Mouse (Mus musculus) hindbrain, embryonic 14.5 days (tissue): ENCODE data around the gene Ppil4. TPM values are rescaled to one million over a fixed set of nuclear protein-coding genes. Genes with fewer than 3 reads are reported as not detected.
A peak's percentile ranks its signal among the peaks of the same experiment; 100 is the strongest.
"Not testable (repeated sequence)": the region's sequence is repeated elsewhere in the genome, so short reads cannot be mapped to it uniquely, and the experiment has no call there.

Source experiments
- ATAC-seq: fragments of 200-750 bp; cut with Nextera tagmentation; 2 replicates; pipeline ENCODE4 v1.8.0; 2017; ENCODE audit warnings: moderate number of reproducible peaks, mild to moderate bottlenecking, moderate TSS enrichment, moderate library complexity; ENCODE audit not compliant: low FRiP score
- DNase-seq: peaks from one replicate; pipeline ENCODE4 v3.0.0-alpha.2; 2015; ENCODE audit warnings: low spot score
- H3K27ac ChIP-seq: fragments of 300-500 bp; sonication (generic); 2 replicates; pipeline ENCODE4 v1.5.1; 2014; ENCODE audit warnings: mild to moderate bottlenecking, moderate library complexity
- H3K27me3 ChIP-seq: fragments of 300-500 bp; sonication (generic); 2 replicates; pipeline ENCODE4 v1.6.1; 2014; ENCODE audit warnings: mild to moderate bottlenecking, low read length, mixed read lengths; ENCODE audit not compliant: control insufficient read depth, insufficient read depth
- H3K36me3 ChIP-seq: fragments of 300-500 bp; sonication (generic); replicated peaks from 2 replicates; pipeline ENCODE4 v1.6.1; 2014; ENCODE audit not compliant: control insufficient read depth, insufficient read depth
- H3K4me1 ChIP-seq: fragments of 300-500 bp; sonication (generic); replicated peaks from 2 replicates; pipeline ENCODE4 v1.6.1; 2014; ENCODE audit warnings: antibody characterized with exemption, low read length, mixed read lengths; ENCODE audit not compliant: control insufficient read depth, insufficient read depth
- H3K4me2 ChIP-seq: fragments of 300-500 bp; sonication (generic); replicated peaks from 2 replicates; pipeline ENCODE4 v1.6.1; 2014; ENCODE audit warnings: mild to moderate bottlenecking, moderate library complexity
- H3K4me3 ChIP-seq: fragments of 300-500 bp; sonication (generic); replicated peaks from 2 replicates; pipeline ENCODE4 v1.5.1; 2014; ENCODE audit warnings: mild to moderate bottlenecking, low read length
- H3K9ac ChIP-seq: fragments of 300-500 bp; sonication (generic); 2 replicates; pipeline ENCODE4 v1.6.1; 2014
- H3K9me3 ChIP-seq: fragments of 300-500 bp; sonication (generic); 2 replicates; pipeline ENCODE4 v1.6.1; 2016; ENCODE audit warnings: low read length; ENCODE audit not compliant: control insufficient read depth
- WGBS: fragments of 180-500 bp; shearing (Covaris S2); extraction: QIAGEN DNeasy Blood & Tissue Kit; methylation state at CpG from one replicate; pipeline ENCODE4 v1.1.7; 2014; 5-methylcytosine and 5-hydroxymethylcytosine counted together
- polyA plus RNA-seq: library from polyadenylated mRNA; unstranded; fragments of >200 nt; fragmentation: Nextera tagmentation; extraction: Ambion mirVana; gene quantifications from 2 replicates; pipeline ENCODE4 v1.2.1, GENCODE M21; 2014

The Ppil4 gene
- 42.5 and 43.7 TPM in 2 replicates for polyA plus RNA-seq

GRCm38 (mm10) chr10:7792751-7793385 is at the start of gene Ppil4, which contains the start of gene Ginm1:
Ppil4 (plus strand) TSS chr10:7792891.
Ginm1 (minus strand) TSS chr10:7792824.
- H3K27me3 ChIP-seq = no peaks in the 10 kb centered on the region
- peaks cover 35% of the 10 kb centered on the region for H3K36me3 ChIP-seq
- peak; percentile 95 for ATAC-seq
- peak within 1 kb of the TSS; percentile 77; the same call in 1 of the 2 replicates for H3K27ac ChIP-seq
- under 1% methylated on average over 52 of the region's 52 CpGs for WGBS
- H3K9me3 ChIP-seq = no peaks in the 10 kb centered on the region
- peak within 1 kb of the TSS; percentile 76 for H3K9ac ChIP-seq
- H3K4me2 ChIP-seq = peak within 1 kb of the TSS; percentile 86
- peak; percentile 98 for DNase-seq
- peak within 1 kb of the TSS; percentile 53 for H3K4me3 ChIP-seq
- H3K4me1 ChIP-seq = peaks cover 17% of the 10 kb centered on the region

- 96% methylated on average over 6 of the region's 6 CpGs for WGBS
- not testable (repeated sequence) for H3K27ac ChIP-seq, H3K27me3 ChIP-seq, H3K4me2 ChIP-seq, ATAC-seq, DNase-seq, H3K9me3 ChIP-seq, H3K4me3 ChIP-seq, H3K9ac ChIP-seq, H3K4me1 ChIP-seq
- peaks cover 81% of the 10 kb centered on the region for H3K36me3 ChIP-seq
Measured at GRCm38 (mm10) chr10:7745528-7745927, 47.2 kb upstream of the Ppil4 start.

GRCm38 (mm10) chr10:7748752-7749151 is 43.9 kb upstream of the Ppil4 start:
- ATAC-seq = no peak
- H3K36me3 ChIP-seq = peaks cover 79% of the 10 kb centered on the region

GRCm38 (mm10) chr10:7757544-7757943 is 35.1 kb upstream of the Ppil4 start:
- Histone ChIP-seq H3K27me3 (no peaks in the 10 kb centered on the region), H3K9me3 (no peaks in the 10 kb centered on the region), H3K36me3 (peaks cover 77% of the 10 kb centered on the region), H3K9ac (no peak overlapping the region), H3K4me3 (no peak overlapping the region), H3K4me1 (no peaks in the 10 kb centered on the region), H3K4me2 (no peak overlapping the region), H3K27ac (no peak overlapping the region)
- WGBS = 94% methylated on average over 2 of the region's 2 CpGs
- no peak for DNase-seq
- no peak for ATAC-seq

More at GRCm38 (mm10) chr10:7748752-7749151, 43.9 kb upstream of the Ppil4 start:
- no peak overlapping the region for H3K9ac ChIP-seq
- no peak overlapping the region for H3K4me3 ChIP-seq
- no peak overlapping the region for H3K27ac ChIP-seq
- WGBS = 92% methylated on average over 6 of the region's 6 CpGs
- H3K4me1 ChIP-seq = no peaks in the 10 kb centered on the region
- no peaks in the 10 kb centered on the region for H3K27me3 ChIP-seq
- no peak for DNase-seq
- no peaks in the 10 kb centered on the region for H3K9me3 ChIP-seq
- H3K4me2 ChIP-seq = no peak overlapping the region

- Histone ChIP-seq H3K4me2 (no peak overlapping the region), H3K9me3 (no peaks in the 10 kb centered on the region), H3K4me3 (no peak overlapping the region), H3K4me1 (no peaks in the 10 kb centered on the region), H3K27ac (no peak overlapping the region), H3K36me3 (peaks cover 87% of the 10 kb centered on the region), H3K9ac (no peak overlapping the region), H3K27me3 (no peaks in the 10 kb centered on the region)
- 97% methylated on average over 4 of the region's 4 CpGs for WGBS
- no peak for DNase-seq
- ATAC-seq = no peak
Measured at GRCm38 (mm10) chr10:7772346-7772745, 20.3 kb upstream of the Ppil4 start.

- no peak for DNase-seq
- H3K4me1 ChIP-seq = no peaks in the 10 kb centered on the region
- peaks cover 84% of the 10 kb centered on the region for H3K36me3 ChIP-seq
- no peak overlapping the region for H3K4me3 ChIP-seq
- H3K9me3 ChIP-seq = no peaks in the 10 kb centered on the region
- no peak overlapping the region for H3K4me2 ChIP-seq
- no peak overlapping the region for H3K9ac ChIP-seq
- no peak overlapping the region for H3K27ac ChIP-seq
- WGBS = 86% methylated on average over 1 of the region's 1 CpGs
- H3K27me3 ChIP-seq = no peaks in the 10 kb centered on the region
- ATAC-seq = no peak
Measured at GRCm38 (mm10) chr10:7772769-7773168, 19.9 kb upstream of the Ppil4 start.

- Histone ChIP-seq H3K4me1 (peaks cover 5% of the 10 kb centered on the region; the same call in 1 of the 2 replicates), H3K27ac (no peak overlapping the region), H3K4me2 (no peak overlapping the region), H3K9me3 (no peaks in the 10 kb centered on the region), H3K36me3 (peaks cover 60% of the 10 kb centered on the region), H3K27me3 (no peaks in the 10 kb centered on the region), H3K4me3 (no peak overlapping the region), H3K9ac (no peak overlapping the region)
- DNase-seq = no peak
- ATAC-seq = no peak
- 95% methylated on average over 8 of the region's 8 CpGs for WGBS
Measured at GRCm38 (mm10) chr10:7775421-7775820, 17.3 kb upstream of the Ppil4 start.

- H3K4me1 ChIP-seq = peaks cover 8% of the 10 kb centered on the region; the same call in 1 of the 2 replicates
- 93% methylated on average over 3 of the region's 3 CpGs for WGBS
- ATAC-seq (no peak), DNase-seq (no peak)
- H3K9me3 ChIP-seq = no peaks in the 10 kb centered on the region
- no peaks in the 10 kb centered on the region for H3K27me3 ChIP-seq
- no peak overlapping the region for H3K4me2 ChIP-seq
- peaks cover 35% of the 10 kb centered on the region for H3K36me3 ChIP-seq
- no peak overlapping the region for H3K4me3 ChIP-seq
- no peak overlapping the region for H3K9ac ChIP-seq
- no peak overlapping the region for H3K27ac ChIP-seq
Measured at GRCm38 (mm10) chr10:7778361-7778760, 14.3 kb upstream of the Ppil4 start.

GRCm38 (mm10) chr10:7779751-7780237 is 12.9 kb upstream of the Ppil4 start:
- Histone ChIP-seq H3K4me3 (peak overlapping the region; percentile 86), H3K27ac (no peak overlapping the region), H3K27me3 (no peaks in the 10 kb centered on the region), H3K9me3 (no peaks in the 10 kb centered on the region), H3K9ac (peak overlapping the region; percentile 88), H3K4me2 (peak overlapping the region; percentile 59), H3K4me1 (peaks cover 8% of the 10 kb centered on the region; the same call in 1 of the 2 replicates), H3K36me3 (peaks cover 22% of the 10 kb centered on the region)
- DNase-seq (peak; percentile 30), ATAC-seq (no peak)
- WGBS = 19% methylated on average over 7 of the region's 7 CpGs
